Mouse (Mus musculus): ENCODE measurements around the gene Pbx3. TPM values are rescaled to one million over a fixed set of nuclear protein-coding genes. Genes with fewer than 3 reads are reported as not detected.

Gene Pbx3
- polyA plus RNA-seq, 1 experiment from 2014 or later = 56.6 TPM

DNA sequence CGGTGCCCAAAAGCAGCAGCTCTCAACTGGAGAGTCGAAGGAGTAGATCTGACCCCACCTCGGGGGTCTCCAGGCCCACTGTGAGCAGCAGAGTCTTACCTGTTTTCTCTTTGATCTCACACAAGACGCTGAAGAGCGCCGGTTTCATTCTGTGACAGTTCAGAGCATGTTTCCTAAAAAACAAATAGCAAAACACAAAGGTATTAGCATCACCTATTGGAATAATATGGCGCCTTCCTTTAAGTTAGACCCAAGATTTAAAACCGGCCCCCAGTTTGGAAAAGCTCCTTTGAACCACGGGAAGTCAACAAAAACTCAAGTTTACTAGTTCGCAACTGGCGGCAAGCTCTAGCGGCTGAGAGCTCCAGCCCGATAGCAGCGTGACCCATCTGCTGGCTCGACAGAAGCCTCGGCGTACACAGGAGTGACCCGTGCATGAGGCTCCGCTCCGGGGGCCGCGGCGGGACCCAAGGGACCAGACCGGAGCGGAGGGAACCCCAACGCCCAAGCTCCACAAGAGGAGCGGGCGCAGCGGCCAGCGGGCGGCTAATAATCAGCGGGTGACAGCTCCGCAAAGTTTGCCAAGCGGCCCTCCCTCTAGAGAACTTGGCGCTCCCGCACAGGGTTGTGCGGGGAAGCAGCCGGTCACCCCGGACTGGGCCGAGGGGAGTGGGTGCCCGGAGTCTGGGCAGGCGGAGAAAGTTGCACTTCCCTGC lies 2.1 kb downstream of the Pbx3 start:
- WGBS = under 1% methylated on average over 42 of the region's 42 CpGs
- H3K27ac ChIP-seq = peak overlapping the region; percentile 99
- H3K9me3 ChIP-seq = no peaks in the 10 kb centered on the region
- H3K27me3 ChIP-seq (ENCODE audit: insufficient read depth, poor library complexity, severe bottlenecking) = peaks cover 5% of the 10 kb centered on the region; the same call in 1 of the 2 replicates
- DNase-seq (ENCODE audit: low spot score) = peak; percentile 53
- H3K4me1 ChIP-seq (replicated peaks) = peaks cover 43% of the 10 kb centered on the region
- peak overlapping the region; percentile 81 for H3K4me3 ChIP-seq
- no peaks in the 10 kb centered on the region; the same call in 1 of the 2 replicates for H3K36me3 ChIP-seq

DNA sequence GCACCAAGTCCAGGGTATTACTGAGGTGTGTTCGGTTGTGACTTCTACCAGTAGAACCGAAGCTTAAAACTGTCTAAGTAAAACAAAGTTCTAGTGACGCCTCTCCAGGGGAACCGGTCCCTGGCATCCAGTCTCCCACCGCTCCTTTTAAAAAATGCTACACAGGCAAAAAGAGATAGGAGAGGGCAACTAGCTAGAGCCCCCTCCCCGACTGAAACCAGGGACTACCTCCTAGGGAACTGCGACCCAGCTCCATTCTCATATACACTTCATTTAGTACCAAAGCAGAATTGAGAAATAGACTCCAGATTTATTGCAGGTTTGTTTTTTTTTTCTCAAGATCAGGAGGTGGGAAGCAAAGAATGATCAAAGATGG lies 2.6 kb downstream of the Pbx3 start:
- Histone ChIP-seq H3K36me3 (no peaks in the 10 kb centered on the region; the same call in 1 of the 2 replicates), H3K27ac (peak overlapping the region; percentile 99), H3K4me1 (replicated peaks) (peaks cover 43% of the 10 kb centered on the region), H3K27me3 (ENCODE audit: insufficient read depth, poor library complexity, severe bottlenecking) (peaks cover 5% of the 10 kb centered on the region; the same call in 1 of the 2 replicates), H3K9me3 (no peaks in the 10 kb centered on the region), H3K4me3 (peak overlapping the region; percentile 81)
- 1% methylated on average over 7 of the region's 7 CpGs for WGBS
- peak; percentile 16 for DNase-seq (ENCODE audit: low spot score)

DNA sequence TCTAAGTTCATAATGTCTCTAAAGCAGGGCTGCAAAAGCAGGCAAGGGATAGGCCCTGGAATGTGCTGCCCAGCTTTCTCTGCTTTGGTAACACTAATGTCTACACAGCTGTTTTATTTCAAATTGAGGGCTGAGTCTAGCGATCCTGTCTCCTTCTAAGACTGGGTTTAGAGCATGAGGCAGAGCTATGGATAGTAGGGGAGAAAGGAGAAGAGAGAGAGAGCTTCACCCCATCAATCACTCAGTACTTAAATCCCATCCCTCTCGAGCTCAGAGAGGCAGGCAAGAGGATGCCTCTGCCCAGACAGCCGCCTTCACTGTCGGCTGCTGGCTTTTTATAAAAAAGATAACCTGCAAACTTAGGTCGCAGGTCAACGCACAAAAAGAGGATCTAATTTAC lies 4.5 kb downstream of the Pbx3 start:
- peak overlapping the region; percentile 81 for H3K4me3 ChIP-seq
- no peaks in the 10 kb centered on the region for H3K9me3 ChIP-seq
- DNase-seq (ENCODE audit: low spot score) = peak; percentile 17
- H3K36me3 ChIP-seq = no peaks in the 10 kb centered on the region; the same call in 1 of the 2 replicates
- peak overlapping the region; percentile 19 for H3K27ac ChIP-seq
- peaks cover 55% of the 10 kb centered on the region for H3K4me1 ChIP-seq (replicated peaks)
- H3K27me3 ChIP-seq (ENCODE audit: insufficient read depth, poor library complexity, severe bottlenecking) = no peaks in the 10 kb centered on the region
- 15% methylated on average over 6 of the region's 6 CpGs for WGBS

DNA sequence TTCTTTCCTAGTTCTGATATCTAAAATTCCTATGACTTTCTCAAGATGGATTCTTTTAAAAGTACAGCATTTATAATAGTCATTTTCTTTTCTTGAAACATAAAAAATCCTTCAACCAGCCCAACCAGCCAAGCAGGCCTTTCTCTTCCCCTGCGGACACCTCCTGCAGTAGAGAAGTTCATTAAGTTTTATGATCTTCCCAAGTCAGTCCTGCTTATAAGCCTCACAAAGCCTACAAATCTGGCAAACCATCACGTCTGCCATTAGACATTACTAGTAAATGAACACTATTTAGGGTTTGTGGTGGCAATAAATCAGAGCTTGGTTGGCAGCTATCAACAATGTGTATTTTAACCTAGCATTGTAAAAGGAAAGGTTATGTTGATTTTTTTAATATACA lies 5.9 kb downstream of the Pbx3 start:
- DNase-seq (ENCODE audit: low spot score) = no peak
- no peak overlapping the region for H3K4me3 ChIP-seq
- no peaks in the 10 kb centered on the region for H3K9me3 ChIP-seq
- H3K36me3 ChIP-seq = no peaks in the 10 kb centered on the region; the same call in 1 of the 2 replicates
- peaks cover 52% of the 10 kb centered on the region for H3K4me1 ChIP-seq (replicated peaks)
- H3K27ac ChIP-seq = no peak overlapping the region
- WGBS = 76% methylated on average over 2 of the region's 2 CpGs
- no peaks in the 10 kb centered on the region for H3K27me3 ChIP-seq (ENCODE audit: insufficient read depth, poor library complexity, severe bottlenecking)

DNA sequence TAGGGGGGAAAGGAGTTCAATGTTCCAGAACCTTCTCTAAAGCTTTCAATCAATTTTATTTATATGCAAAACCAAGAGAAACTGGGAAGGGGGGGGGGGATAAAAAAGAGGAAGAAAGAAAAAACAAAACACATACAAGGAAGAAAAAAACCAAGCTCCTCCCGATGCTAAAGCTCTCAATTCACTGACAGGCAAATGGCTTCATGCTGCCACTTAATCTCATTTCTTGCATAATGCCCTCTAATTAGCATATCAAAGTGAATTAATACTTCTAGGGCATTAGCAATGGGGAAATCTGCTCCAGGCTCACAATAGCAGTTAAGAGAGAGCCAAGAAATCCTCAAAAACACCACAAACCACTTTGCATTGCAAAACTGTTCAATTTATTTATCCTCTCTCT lies 9.3 kb downstream of the Pbx3 start:
- Histone ChIP-seq H3K9me3 (no peaks in the 10 kb centered on the region), H3K4me1 (replicated peaks) (peaks cover 69% of the 10 kb centered on the region), H3K27me3 (ENCODE audit: insufficient read depth, poor library complexity, severe bottlenecking) (no peaks in the 10 kb centered on the region), H3K27ac (no peak overlapping the region), H3K4me3 (0 out of 2 replicates have a peak overlapping the region, but pooled peaks have one; percentile 9), H3K36me3 (no peaks in the 10 kb centered on the region; the same call in 1 of the 2 replicates)
- WGBS = 0% methylated on average over 1 of the region's 1 CpGs
- no peak for DNase-seq (ENCODE audit: low spot score)

DNA sequence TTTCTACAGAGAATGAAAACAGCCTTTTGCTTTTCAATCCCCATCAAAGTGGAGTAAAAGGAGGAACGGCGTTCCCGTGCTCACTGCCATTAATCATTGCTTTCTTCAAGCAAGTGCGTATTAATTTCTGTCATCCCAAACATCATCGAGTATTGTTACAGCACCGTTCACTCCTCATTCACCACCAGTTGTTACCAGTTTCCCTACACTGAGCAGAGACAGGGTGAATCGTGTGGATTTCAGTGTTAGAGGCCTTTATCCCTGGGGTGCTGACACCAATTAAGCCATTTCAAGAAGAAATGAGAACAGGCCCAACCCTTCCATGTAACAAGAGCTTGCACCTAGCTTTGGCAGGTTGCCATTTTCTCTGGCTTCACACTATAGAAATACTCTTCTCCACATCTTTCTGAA lies 17.1 kb downstream of the Pbx3 start:
- 0 out of 2 replicates have a peak, but pooled peaks cover 4% of the 10 kb centered on the region for H3K36me3 ChIP-seq
- no peaks in the 10 kb centered on the region for H3K9me3 ChIP-seq
- WGBS = 73% methylated on average over 7 of the region's 7 CpGs
- H3K4me3 ChIP-seq = no peak overlapping the region
- H3K4me1 ChIP-seq (replicated peaks) = peaks cover 28% of the 10 kb centered on the region
- no peak for DNase-seq (ENCODE audit: low spot score)
- H3K27ac ChIP-seq = no peak overlapping the region
- no peaks in the 10 kb centered on the region for H3K27me3 ChIP-seq (ENCODE audit: insufficient read depth, poor library complexity, severe bottlenecking)

DNA sequence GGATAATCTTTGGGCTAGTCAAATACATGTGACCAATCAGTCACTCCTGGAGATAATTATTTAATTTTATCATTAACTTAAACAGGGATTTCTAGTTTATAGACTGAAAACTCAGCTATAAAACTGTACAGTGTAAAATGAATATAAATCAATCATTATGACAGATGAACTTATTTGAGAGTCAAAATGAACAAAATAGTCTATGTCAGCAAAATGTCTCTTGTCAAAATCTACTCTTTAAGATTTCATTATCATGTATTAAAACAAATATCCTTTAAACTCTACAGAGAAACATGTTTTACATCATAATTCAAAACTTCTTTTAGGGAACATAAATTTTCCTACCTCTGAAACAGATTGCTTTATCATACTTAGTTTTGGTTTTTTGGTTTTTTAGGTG lies 20.9 kb downstream of the Pbx3 start:
- no peak overlapping the region for H3K4me3 ChIP-seq
- H3K27me3 ChIP-seq (ENCODE audit: insufficient read depth, poor library complexity, severe bottlenecking) = no peaks in the 10 kb centered on the region

DNA sequence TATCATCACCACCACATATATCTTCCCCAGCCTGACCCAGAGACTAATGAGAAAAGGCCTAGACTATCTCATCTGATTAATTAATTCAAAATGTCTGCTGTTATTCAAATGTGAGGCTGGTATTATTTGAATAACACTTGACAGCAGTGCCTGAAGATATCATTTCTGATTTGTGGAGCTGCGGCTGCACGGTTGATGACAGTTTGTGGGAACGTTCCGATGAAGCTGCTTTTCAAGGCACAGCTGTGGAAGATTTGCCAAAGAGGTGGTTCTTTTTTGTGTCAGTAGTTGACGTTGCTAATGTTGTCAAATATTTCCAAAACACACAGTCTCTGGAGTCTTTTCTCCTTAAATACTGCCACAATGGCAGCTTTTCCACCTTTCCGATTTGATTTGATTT lies 25.8 kb downstream of the Pbx3 start:
- no peak for DNase-seq (ENCODE audit: low spot score)
- Histone ChIP-seq H3K36me3 (peaks cover 33% of the 10 kb centered on the region), H3K27me3 (ENCODE audit: insufficient read depth, poor library complexity, severe bottlenecking) (no peaks in the 10 kb centered on the region), H3K4me3 (no peak overlapping the region), H3K4me1 (replicated peaks) (peaks cover 9% of the 10 kb centered on the region; the same call in 1 of the 2 replicates), H3K27ac (no peak overlapping the region), H3K9me3 (no peaks in the 10 kb centered on the region)
- 86% methylated on average over 6 of the region's 6 CpGs for WGBS

More for the DNA sequence above, 20.9 kb downstream of the Pbx3 start:
- no peak overlapping the region for H3K27ac ChIP-seq
- H3K4me1 ChIP-seq (replicated peaks) = peaks cover 15% of the 10 kb centered on the region
- no peak for DNase-seq (ENCODE audit: low spot score)
- no peaks in the 10 kb centered on the region for H3K9me3 ChIP-seq
- H3K36me3 ChIP-seq = peaks cover 14% of the 10 kb centered on the region; the same call in 1 of the 2 replicates

DNA sequence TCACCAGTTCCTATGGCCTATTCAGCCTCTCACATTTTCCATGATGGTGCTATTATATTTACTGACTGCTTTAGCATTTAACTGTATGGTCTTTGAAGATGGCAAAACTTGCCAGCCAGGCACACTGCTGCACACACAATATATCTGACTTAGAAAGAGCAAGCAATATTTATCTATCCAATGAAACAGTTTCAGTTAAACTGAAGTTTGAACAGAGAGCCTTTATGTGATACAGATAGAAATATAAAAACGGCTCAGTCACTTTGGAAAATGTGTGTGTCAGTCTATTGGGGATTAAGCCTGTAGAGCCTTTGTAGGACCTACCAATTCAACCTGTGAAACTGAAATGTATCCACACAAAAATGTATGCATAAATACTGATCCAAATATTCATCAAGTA lies 74.3 kb downstream of the Pbx3 start:
- Histone ChIP-seq H3K4me3 (no peak overlapping the region), H3K36me3 (peaks cover 6% of the 10 kb centered on the region; the same call in 1 of the 2 replicates), H3K27ac (no peak overlapping the region), H3K4me1 (replicated peaks) (no peaks in the 10 kb centered on the region), H3K9me3 (no peaks in the 10 kb centered on the region), H3K27me3 (ENCODE audit: insufficient read depth, poor library complexity, severe bottlenecking) (no peaks in the 10 kb centered on the region)
- DNase-seq (ENCODE audit: low spot score) = no peak
- WGBS = 93% methylated on average over 1 of the region's 1 CpGs

DNA sequence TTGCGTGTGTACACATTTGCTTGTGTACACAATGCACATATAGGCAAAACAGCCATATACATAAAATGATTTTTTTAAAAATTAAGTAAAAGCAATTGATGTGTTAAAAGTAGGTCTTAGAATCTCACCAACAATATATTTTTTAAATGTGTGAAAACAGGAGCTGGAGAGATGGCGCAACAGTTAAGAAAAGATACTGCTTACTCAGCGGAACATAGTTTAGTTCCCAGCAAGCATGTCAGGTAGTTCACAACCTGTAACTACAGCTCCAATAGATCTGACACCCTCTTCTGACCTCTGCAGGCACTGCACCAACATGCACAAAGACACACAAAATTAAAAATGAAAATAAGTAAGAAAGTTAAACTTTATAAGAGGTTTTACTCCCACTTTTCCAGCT lies 74.7 kb downstream of the Pbx3 start:
- no peak for DNase-seq (ENCODE audit: low spot score)
- no peaks in the 10 kb centered on the region for H3K9me3 ChIP-seq
- no peak overlapping the region for H3K4me3 ChIP-seq
- peaks cover 6% of the 10 kb centered on the region; the same call in 1 of the 2 replicates for H3K36me3 ChIP-seq
- H3K4me1 ChIP-seq (replicated peaks) = no peaks in the 10 kb centered on the region
- WGBS = 95% methylated on average over 3 of the region's 3 CpGs
- no peak overlapping the region for H3K27ac ChIP-seq
- no peaks in the 10 kb centered on the region for H3K27me3 ChIP-seq (ENCODE audit: insufficient read depth, poor library complexity, severe bottlenecking)

DNA sequence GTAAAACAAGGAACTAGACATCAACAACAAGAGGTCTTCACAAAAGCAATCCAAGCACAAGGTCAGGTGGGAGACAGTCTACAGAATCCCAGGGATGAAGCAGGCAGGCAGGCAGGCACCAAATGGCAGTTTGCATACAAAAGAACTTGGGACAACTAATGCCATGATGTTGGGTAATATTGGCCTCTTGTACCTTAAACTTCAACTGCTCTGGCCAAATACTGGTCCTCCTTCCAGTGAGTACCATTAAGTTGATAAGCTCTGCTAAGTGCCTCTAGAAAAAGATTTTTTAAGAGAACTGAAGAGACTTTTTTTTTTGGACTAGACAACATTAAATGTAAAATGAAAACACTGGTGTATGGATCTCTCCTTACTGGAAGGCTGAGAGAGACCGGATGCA lies 83.2 kb downstream of the Pbx3 start:
- 88% methylated on average over 1 of the region's 1 CpGs for WGBS
- no peaks in the 10 kb centered on the region for H3K36me3 ChIP-seq
- H3K4me3 ChIP-seq = no peak overlapping the region
- H3K27me3 ChIP-seq (ENCODE audit: insufficient read depth, poor library complexity, severe bottlenecking) = no peaks in the 10 kb centered on the region
- no peak for DNase-seq (ENCODE audit: low spot score)
- H3K27ac ChIP-seq = no peak overlapping the region
- H3K4me1 ChIP-seq (replicated peaks) = peaks cover 17% of the 10 kb centered on the region
- no peaks in the 10 kb centered on the region for H3K9me3 ChIP-seq

DNA sequence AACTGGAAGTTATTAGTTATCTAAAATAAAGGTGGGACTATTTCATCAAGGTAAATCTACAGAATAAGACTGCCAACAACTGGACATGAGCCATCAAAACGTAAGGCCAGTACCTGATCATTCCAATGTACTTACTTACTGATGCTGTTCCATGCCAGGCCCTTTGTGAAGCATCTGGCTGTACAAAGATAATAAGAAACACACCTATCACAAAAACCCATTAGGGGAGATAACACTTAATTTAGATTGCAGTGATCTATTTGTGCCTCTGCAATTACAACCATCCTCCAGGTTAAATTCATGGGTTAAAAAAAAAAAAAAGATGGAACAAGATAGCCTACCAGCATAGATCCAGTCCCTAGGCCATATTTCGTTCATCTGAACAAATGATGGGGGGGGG lies 88.7 kb downstream of the Pbx3 start:
- Histone ChIP-seq H3K9me3 (no peaks in the 10 kb centered on the region), H3K4me3 (no peak overlapping the region), H3K27ac (no peak overlapping the region), H3K36me3 (no peaks in the 10 kb centered on the region), H3K27me3 (ENCODE audit: insufficient read depth, poor library complexity, severe bottlenecking) (no peaks in the 10 kb centered on the region), H3K4me1 (replicated peaks) (peaks cover 45% of the 10 kb centered on the region)
- 88% methylated on average over 2 of the region's 2 CpGs for WGBS
- DNase-seq (ENCODE audit: low spot score) = no peak

DNA sequence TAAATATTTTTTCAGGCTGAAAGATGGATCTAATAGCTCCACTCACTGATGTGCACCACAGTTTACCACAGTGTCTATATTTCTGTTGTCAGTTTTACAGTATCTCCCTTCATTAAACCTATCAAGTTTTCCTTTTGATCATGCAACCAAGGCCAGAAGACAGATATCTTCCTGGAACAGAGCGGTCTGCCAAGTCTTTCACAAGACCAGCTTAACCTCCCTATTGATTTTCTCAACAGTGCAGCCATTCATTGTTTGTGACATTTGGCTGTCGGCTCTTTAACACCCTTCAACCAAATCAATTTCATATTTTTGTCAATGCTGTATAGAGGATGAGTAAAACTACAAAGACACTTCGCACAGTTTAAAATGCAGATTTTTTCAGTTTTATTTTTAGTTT lies 91.9 kb downstream of the Pbx3 start:
- Histone ChIP-seq H3K4me3 (no peak overlapping the region), H3K4me1 (replicated peaks) (peaks cover 33% of the 10 kb centered on the region), H3K9me3 (no peaks in the 10 kb centered on the region), H3K36me3 (no peaks in the 10 kb centered on the region), H3K27me3 (ENCODE audit: insufficient read depth, poor library complexity, severe bottlenecking) (no peaks in the 10 kb centered on the region), H3K27ac (no peak overlapping the region)
- no peak for DNase-seq (ENCODE audit: low spot score)
- WGBS = 59% methylated on average over 3 of the region's 3 CpGs
